Mouse (Mus musculus): ENCODE results near the gene Zfp128. TPM values are rescaled to one million over a fixed set of nuclear protein-coding genes. Genes with fewer than 3 reads are reported as not detected.
"Not testable (repeated sequence)": the region's sequence is repeated elsewhere in the genome, so short reads cannot be mapped to it uniquely, and the experiment has no call there.

The Zfp128 gene
- 1 to 10 TPM; 1.3 to 2.0 TPM for total RNA-seq (2021)
- long read RNA-seq, experiment 1, result 0 reads
- long read RNA-seq, experiment 2, partial matches to known transcripts, result 0 of 2 reads
- long read RNA-seq, experiment 2, other reads (novel, unspliced or antisense), result 0 of 2 reads

- peak; percentile 89 to 93 for DNase-seq
- intact Hi-C loops (cut with DNase I), result no loop called here
These were observed at the start of gene Zfp128 for GRCm38 (mm10) chr7:12880911-12881660. Gene Zfp128, plus strand, starts transcription at chr7:12881177.

- peak; percentile 85 to 86 for DNase-seq
- intact Hi-C loops (cut with DNase I), result loop anchor here (5.0 to 10.0 kb wide), 2 partner anchors 62 to 350 kb away; no protein-coding TSS in a partner anchor
These were observed 46.5 kb upstream of the Zfp128 start, which contains the start of gene Zfp110 for GRCm38 (mm10) chr7:12834162-12835120. Gene Zfp110, plus strand, starts transcription at chr7:12834761.

- DNase-seq, result peak in 1 of 2 experiments; percentile 14
- intact Hi-C loops (cut with DNase I), result loop anchor here (10.0 kb wide), 1 partner anchor 350 kb away; no protein-coding TSS in a partner anchor
These were observed 45.7 kb upstream of the Zfp128 start for GRCm38 (mm10) chr7:12835193-12835671.

GRCm38 (mm10) chr7:12835779-12836178 is 45.2 kb upstream of the Zfp128 start:
- no peak for DNase-seq
- intact Hi-C loops (cut with DNase I), result loop anchor here (10.0 kb wide), 1 partner anchor 351 kb away; no protein-coding TSS in a partner anchor

- intact Hi-C loops (cut with DNase I), result no loop called here
- no peak for DNase-seq
These were observed 6.7 kb upstream of the Zfp128 start for GRCm38 (mm10) chr7:12874301-12874700.

- DNase-seq, result no peak
- intact Hi-C loops (cut with DNase I), result no loop called here
These were observed 941 bp upstream of the Zfp128 start for GRCm38 (mm10) chr7:12880036-12880435.

- intact Hi-C loops (cut with DNase I); DNase-seq: not testable (repeated sequence)
These were observed 480 bp upstream of the Zfp128 start for GRCm38 (mm10) chr7:12880497-12880896.

GRCm38 (mm10) chr7:12886563-12887266 is 5.7 kb downstream of the Zfp128 start:
- intact Hi-C loops (cut with DNase I), result no loop called here
- DNase-seq, result no peak

- intact Hi-C loops (cut with DNase I), result no loop called here
- DNase-seq, result no peak
These were observed 6.6 kb downstream of the Zfp128 start for GRCm38 (mm10) chr7:12887585-12887984.

GRCm38 (mm10) chr7:12890928-12891327 is 10.0 kb downstream of the Zfp128 start:
- intact Hi-C loops (cut with DNase I), result no loop called here
- DNase-seq, result no peak

GRCm38 (mm10) chr7:12891334-12891733 is 10.4 kb downstream of the Zfp128 start:
- intact Hi-C loops (cut with DNase I), result no loop called here
- no peak for DNase-seq

GRCm38 (mm10) chr7:12897655-12898410 is 16.9 kb downstream of the Zfp128 start, which contains the start of gene Zscan22:
Gene Zscan22, plus strand, starts transcription at chr7:12897815.
- intact Hi-C loops (cut with DNase I), result no loop called here
- DNase-seq, result peak; percentile 88 to 89

GRCm38 (mm10) chr7:12901517-12901916 is 20.5 kb downstream of the Zfp128 start:
- DNase-seq, result no peak
- intact Hi-C loops (cut with DNase I), result no loop called here

- no peak for DNase-seq
- intact Hi-C loops (cut with DNase I), result no loop called here
These were observed 22.6 kb downstream of the Zfp128 start for GRCm38 (mm10) chr7:12903623-12904022.

- no peak for DNase-seq
- intact Hi-C loops (cut with DNase I), result loop anchor here (5.0 kb wide), 2 partner anchors 102 to 142 kb away; no protein-coding TSS in a partner anchor
These were observed 24.2 kb downstream of the Zfp128 start for GRCm38 (mm10) chr7:12905146-12905545.

- intact Hi-C loops (cut with DNase I), result loop anchor here (5.0 kb wide), 2 partner anchors 98 to 138 kb away; no protein-coding TSS in a partner anchor
- peak; percentile 37 to 68 for DNase-seq
These were observed 28.6 kb downstream of the Zfp128 start for GRCm38 (mm10) chr7:12909498-12909962.

- DNase-seq, result peak; percentile 20 to 63
- intact Hi-C loops (cut with DNase I), result no loop called here
These were observed 29.2 kb downstream of the Zfp128 start for GRCm38 (mm10) chr7:12910181-12910668.

GRCm38 (mm10) chr7:12913556-12913955 is 32.6 kb downstream of the Zfp128 start:
- intact Hi-C loops (cut with DNase I), result no loop called here
- no peak for DNase-seq

GRCm38 (mm10) chr7:12920495-12920894 is 39.5 kb downstream of the Zfp128 start:
- DNase-seq; intact Hi-C loops (cut with DNase I): not testable (repeated sequence)

Data from gastrocnemius, postnatal 36 days (tissue).